Mouse (Mus musculus): ENCODE results near the gene Shld2. TPM values are rescaled to one million over a fixed set of nuclear protein-coding genes. Genes with fewer than 3 reads are reported as not detected.

Shld2 gene
- polyA plus RNA-seq, 1 experiment from 2014 or later: 7.1 TPM

- Histone ChIP-seq H3K9me3 (ENCODE audit: control insufficient read depth, low read length) (no peaks in the 10 kb centered on the region), H3K4me3 (ENCODE audit: low read length) (no peak overlapping the region), H3K9ac (ENCODE audit: low read depth, low read length) (no peak overlapping the region), H3K4me2 (ENCODE audit: low read depth, low read length) (no peak overlapping the region), H3K27ac (ENCODE audit: low read length) (no peak overlapping the region), H3K4me1 (ENCODE audit: control insufficient read depth, insufficient read depth, low read length) (no peaks in the 10 kb centered on the region), H3K27me3 (replicated peaks; ENCODE audit: control insufficient read depth, insufficient read depth, low read length) (no peaks in the 10 kb centered on the region), H3K36me3 (ENCODE audit: control insufficient read depth, insufficient read depth, low read length) (peaks cover 2% of the 10 kb centered on the region; the same call in 1 of the 2 replicates)
- 73% methylated on average over 7 of the region's 7 CpGs for WGBS
- no peak for ATAC-seq
Measured at GRCm38 (mm10) chr14:34348301-34348700, 38.0 kb upstream of the Shld2 start.

GRCm38 (mm10) chr14:34347084-34347483 is 36.8 kb upstream of the Shld2 start:
- no peak overlapping the region for H3K4me3 ChIP-seq (ENCODE audit: low read length)
- H3K9ac ChIP-seq (ENCODE audit: low read depth, low read length): no peak overlapping the region
- H3K9me3 ChIP-seq (ENCODE audit: control insufficient read depth, low read length): no peaks in the 10 kb centered on the region
- no peak overlapping the region for H3K27ac ChIP-seq (ENCODE audit: low read length)
- H3K4me1 ChIP-seq (ENCODE audit: control insufficient read depth, insufficient read depth, low read length): no peaks in the 10 kb centered on the region
- H3K27me3 ChIP-seq (replicated peaks; ENCODE audit: control insufficient read depth, insufficient read depth, low read length): no peaks in the 10 kb centered on the region
- ATAC-seq: no peak
- 92% methylated on average over 5 of the region's 5 CpGs for WGBS
- no peak overlapping the region for H3K4me2 ChIP-seq (ENCODE audit: low read depth, low read length)
- peaks cover 7% of the 10 kb centered on the region; the same call in 1 of the 2 replicates for H3K36me3 ChIP-seq (ENCODE audit: control insufficient read depth, insufficient read depth, low read length)

- Histone ChIP-seq H3K4me2 (ENCODE audit: low read depth, low read length) (no peak overlapping the region), H3K9ac (ENCODE audit: low read depth, low read length) (no peak overlapping the region), H3K27ac (ENCODE audit: low read length) (no peak overlapping the region), H3K27me3 (replicated peaks; ENCODE audit: control insufficient read depth, insufficient read depth, low read length) (no peaks in the 10 kb centered on the region), H3K4me1 (ENCODE audit: control insufficient read depth, insufficient read depth, low read length) (no peaks in the 10 kb centered on the region), H3K36me3 (ENCODE audit: control insufficient read depth, insufficient read depth, low read length) (peaks cover 11% of the 10 kb centered on the region), H3K9me3 (ENCODE audit: control insufficient read depth, low read length) (no peaks in the 10 kb centered on the region), H3K4me3 (ENCODE audit: low read length) (no peak overlapping the region)
- ATAC-seq: no peak
- 54% methylated on average over 12 of the region's 12 CpGs for WGBS
Measured at GRCm38 (mm10) chr14:34345771-34346566, 35.7 kb upstream of the Shld2 start.

- H3K4me1 ChIP-seq (ENCODE audit: control insufficient read depth, insufficient read depth, low read length): no peaks in the 10 kb centered on the region
- no peak overlapping the region for H3K4me3 ChIP-seq (ENCODE audit: low read length)
- no peak for ATAC-seq
- H3K36me3 ChIP-seq (ENCODE audit: control insufficient read depth, insufficient read depth, low read length): peaks cover 14% of the 10 kb centered on the region
- no peak overlapping the region for H3K4me2 ChIP-seq (ENCODE audit: low read depth, low read length)
- no peaks in the 10 kb centered on the region for H3K9me3 ChIP-seq (ENCODE audit: control insufficient read depth, low read length)
- no peaks in the 10 kb centered on the region for H3K27me3 ChIP-seq (replicated peaks; ENCODE audit: control insufficient read depth, insufficient read depth, low read length)
- H3K27ac ChIP-seq (ENCODE audit: low read length): no peak overlapping the region
- H3K9ac ChIP-seq (ENCODE audit: low read depth, low read length): no peak overlapping the region
- WGBS: 84% methylated on average over 5 of the region's 5 CpGs
Measured at GRCm38 (mm10) chr14:34344361-34344760, 34.1 kb upstream of the Shld2 start.

GRCm38 (mm10) chr14:34343078-34343477 is 32.8 kb upstream of the Shld2 start:
- Histone ChIP-seq H3K4me2 (ENCODE audit: low read depth, low read length) (no peak overlapping the region), H3K27ac (ENCODE audit: low read length) (no peak overlapping the region), H3K36me3 (ENCODE audit: control insufficient read depth, insufficient read depth, low read length) (peaks cover 14% of the 10 kb centered on the region), H3K9ac (ENCODE audit: low read depth, low read length) (no peak overlapping the region), H3K4me1 (ENCODE audit: control insufficient read depth, insufficient read depth, low read length) (no peaks in the 10 kb centered on the region), H3K4me3 (ENCODE audit: low read length) (no peak overlapping the region), H3K27me3 (replicated peaks; ENCODE audit: control insufficient read depth, insufficient read depth, low read length) (no peaks in the 10 kb centered on the region), H3K9me3 (ENCODE audit: control insufficient read depth, low read length) (no peaks in the 10 kb centered on the region)
- WGBS: 86% methylated on average over 4 of the region's 4 CpGs
- ATAC-seq: no peak

GRCm38 (mm10) chr14:34341993-34342392 is 31.7 kb upstream of the Shld2 start:
- Histone ChIP-seq H3K27me3 (replicated peaks; ENCODE audit: control insufficient read depth, insufficient read depth, low read length) (no peaks in the 10 kb centered on the region), H3K4me1 (ENCODE audit: control insufficient read depth, insufficient read depth, low read length) (no peaks in the 10 kb centered on the region), H3K9me3 (ENCODE audit: control insufficient read depth, low read length) (no peaks in the 10 kb centered on the region), H3K9ac (ENCODE audit: low read depth, low read length) (no peak overlapping the region), H3K4me2 (ENCODE audit: low read depth, low read length) (no peak overlapping the region), H3K36me3 (ENCODE audit: control insufficient read depth, insufficient read depth, low read length) (peaks cover 18% of the 10 kb centered on the region), H3K4me3 (ENCODE audit: low read length) (no peak overlapping the region), H3K27ac (ENCODE audit: low read length) (no peak overlapping the region)
- ATAC-seq: no peak
- WGBS: 89% methylated on average over 4 of the region's 4 CpGs

GRCm38 (mm10) chr14:34339446-34339845 is 29.2 kb upstream of the Shld2 start:
- H3K4me1 ChIP-seq (ENCODE audit: control insufficient read depth, insufficient read depth, low read length): no peaks in the 10 kb centered on the region
- H3K4me2 ChIP-seq (ENCODE audit: low read depth, low read length): no peak overlapping the region
- no peak overlapping the region for H3K9ac ChIP-seq (ENCODE audit: low read depth, low read length)
- H3K27ac ChIP-seq (ENCODE audit: low read length): no peak overlapping the region
- no peaks in the 10 kb centered on the region for H3K9me3 ChIP-seq (ENCODE audit: control insufficient read depth, low read length)
- no peaks in the 10 kb centered on the region for H3K27me3 ChIP-seq (replicated peaks; ENCODE audit: control insufficient read depth, insufficient read depth, low read length)
- no peak overlapping the region for H3K4me3 ChIP-seq (ENCODE audit: low read length)
- 67% methylated on average over 1 of the region's 1 CpGs for WGBS
- no peak for ATAC-seq
- H3K36me3 ChIP-seq (ENCODE audit: control insufficient read depth, insufficient read depth, low read length): peaks cover 35% of the 10 kb centered on the region

- no peaks in the 10 kb centered on the region for H3K9me3 ChIP-seq (ENCODE audit: control insufficient read depth, low read length)
- H3K9ac ChIP-seq (ENCODE audit: low read depth, low read length): no peak overlapping the region
- no peak for ATAC-seq
- H3K4me1 ChIP-seq (ENCODE audit: control insufficient read depth, insufficient read depth, low read length): no peaks in the 10 kb centered on the region
- peaks cover 24% of the 10 kb centered on the region for H3K36me3 ChIP-seq (ENCODE audit: control insufficient read depth, insufficient read depth, low read length)
- WGBS: 83% methylated on average over 5 of the region's 5 CpGs
- H3K27ac ChIP-seq (ENCODE audit: low read length): no peak overlapping the region
- no peak overlapping the region for H3K4me2 ChIP-seq (ENCODE audit: low read depth, low read length)
- H3K27me3 ChIP-seq (replicated peaks; ENCODE audit: control insufficient read depth, insufficient read depth, low read length): no peaks in the 10 kb centered on the region
- H3K4me3 ChIP-seq (ENCODE audit: low read length): no peak overlapping the region
Measured at GRCm38 (mm10) chr14:34332476-34332875, 22.2 kb upstream of the Shld2 start.

GRCm38 (mm10) chr14:34331886-34332285 is 21.6 kb upstream of the Shld2 start:
- H3K4me1 ChIP-seq (ENCODE audit: control insufficient read depth, insufficient read depth, low read length): no peaks in the 10 kb centered on the region
- 84% methylated on average over 3 of the region's 3 CpGs for WGBS
- no peak overlapping the region for H3K9ac ChIP-seq (ENCODE audit: low read depth, low read length)
- H3K4me2 ChIP-seq (ENCODE audit: low read depth, low read length): no peak overlapping the region
- H3K9me3 ChIP-seq (ENCODE audit: control insufficient read depth, low read length): no peaks in the 10 kb centered on the region
- no peak for ATAC-seq
- no peaks in the 10 kb centered on the region for H3K27me3 ChIP-seq (replicated peaks; ENCODE audit: control insufficient read depth, insufficient read depth, low read length)
- peaks cover 22% of the 10 kb centered on the region for H3K36me3 ChIP-seq (ENCODE audit: control insufficient read depth, insufficient read depth, low read length)
- no peak overlapping the region for H3K4me3 ChIP-seq (ENCODE audit: low read length)
- H3K27ac ChIP-seq (ENCODE audit: low read length): no peak overlapping the region

Measured in intestine, embryonic 16.5 days (tissue).